Mouse (Mus musculus) MEL (cell line): ENCODE measurements around the gene Ptpn14. TPM values are rescaled to one million over a fixed set of nuclear protein-coding genes. Genes with fewer than 3 reads are reported as not detected.
A peak's percentile ranks its signal among the peaks of the same experiment; 100 is the strongest.

Source experiments
- DNase-seq: peaks from one replicate; pipeline ENCODE4 v3.0.0; 2011; ENCODE audit warnings: low read depth, low spot score
- H3K27ac ChIP-seq: 2 replicates; pipeline ENCODE4 v1.5.1; 2012; ENCODE audit warnings: low read depth, mild to moderate bottlenecking, control low read depth, low read length, moderate library complexity; ENCODE audit not compliant: control insufficient read depth
- H3K27me3 ChIP-seq, 2 experiments: fragments of 150-350 bp in 1 of 2; sonication (generic) in 1 of 2; 2 replicates each; pipeline ENCODE4 v1.6.1; 2012; ENCODE audit warnings: low read length in 2 of 2, mild to moderate bottlenecking in 2 of 2, improper control_type of control experiment in 1 of 2, moderate library complexity in 1 of 2; ENCODE audit not compliant: insufficient read depth in 2 of 2, control insufficient read depth in 1 of 2
- H3K36me3 ChIP-seq, 2 experiments: 2 replicates each; pipeline ENCODE4 v1.6.1; 2012 to 2014; ENCODE audit warnings: low read length in 2 of 2, improper control_type of control experiment in 1 of 2, inconsistent platforms in 1 of 2, mild to moderate bottlenecking in 1 of 2; ENCODE audit not compliant: insufficient read depth in 2 of 2, control insufficient read depth in 1 of 2
- H3K4me1 ChIP-seq, 2 experiments: fragments of 150-350 bp in 1 of 2; sonication (generic) in 1 of 2; 2 replicates each; pipeline ENCODE4 v1.6.1; 2012; ENCODE audit warnings: low read length in 2 of 2, improper control_type of control experiment in 1 of 2, mild to moderate bottlenecking in 1 of 2; ENCODE audit not compliant: insufficient read depth in 2 of 2, control insufficient read depth in 1 of 2
- H3K4me3 ChIP-seq, 2 experiments: fragments of 150-350 bp in 1 of 2; sonication (generic) in 1 of 2; 2 replicates each; pipeline ENCODE4 v1.5.1; 2012; ENCODE audit warnings: low read depth in 2 of 2, low read length in 2 of 2, mild to moderate bottlenecking in 2 of 2, moderate library complexity in 2 of 2, control low read depth in 1 of 2, improper control_type of control experiment in 1 of 2; ENCODE audit not compliant: control insufficient read depth in 1 of 2, insufficient read depth in 1 of 2
- H3K79me2 ChIP-seq: 2 replicates; pipeline ENCODE4 v1.6.1; 2012; ENCODE audit warnings: mild to moderate bottlenecking, low read length, moderate library complexity; ENCODE audit not compliant: control insufficient read depth, poor library complexity, insufficient read depth
- H3K9ac ChIP-seq: 2 replicates; pipeline ENCODE4 v1.6.1; 2012; ENCODE audit warnings: low read depth, mild to moderate bottlenecking, control low read depth, low read length, moderate library complexity; ENCODE audit not compliant: control insufficient read depth, poor library complexity, severe bottlenecking
- H3K9me3 ChIP-seq: fragments of 150-350 bp; sonication (generic); replicated peaks from 2 replicates; pipeline ENCODE4 v1.6.1; 2012; ENCODE audit warnings: mild to moderate bottlenecking, low read length, improper control_type of control experiment, moderate library complexity; ENCODE audit not compliant: insufficient read depth
- CHD2 ChIP-seq: IDR thresholded peaks from 2 replicates; pipeline ENCODE4 v1.6.1; 2011; ENCODE audit warnings: low read length, improper control_type of control experiment
- E2F4 ChIP-seq: IDR thresholded peaks from 2 replicates; pipeline ENCODE4 v1.6.1; 2011; ENCODE audit warnings: low read depth, low read length, improper control_type of control experiment, borderline replicate concordance
- ELF1 ChIP-seq: IDR thresholded peaks from 2 replicates; pipeline ENCODE4 v1.6.1; 2014; ENCODE audit warnings: low read depth, mild to moderate bottlenecking, inconsistent platforms, low read length, improper control_type of control experiment, moderate library complexity
- EP300 ChIP-seq, 2 experiments: IDR thresholded peaks; 2 replicates each; pipeline ENCODE4 v1.6.1; 2011; ENCODE audit warnings: improper control_type of control experiment in 2 of 2, low read length in 2 of 2, low read depth in 1 of 2, mild to moderate bottlenecking in 1 of 2
- ETS1 ChIP-seq: IDR thresholded peaks from 2 replicates; pipeline ENCODE4 v1.6.1; 2012; ENCODE audit warnings: low read depth, mild to moderate bottlenecking, inconsistent platforms, low read length, improper control_type of control experiment, moderate library complexity
- GATA1 ChIP-seq: IDR thresholded peaks from 2 replicates; pipeline ENCODE4 v1.6.1; 2011; ENCODE audit warnings: low read depth, low read length, improper control_type of control experiment
- HCFC1 ChIP-seq: IDR thresholded peaks from 2 replicates; pipeline ENCODE4 v1.6.1; 2012; ENCODE audit warnings: low read depth, mild to moderate bottlenecking, inconsistent platforms, low read length, improper control_type of control experiment, moderate library complexity
- MAX ChIP-seq: IDR thresholded peaks from 2 replicates; pipeline ENCODE4 v1.6.1; 2011; ENCODE audit warnings: low read length, improper control_type of control experiment
- MAZ ChIP-seq: IDR thresholded peaks from 2 replicates; pipeline ENCODE4 v1.6.1; 2012; ENCODE audit warnings: low read depth, mild to moderate bottlenecking, inconsistent platforms, low read length, improper control_type of control experiment
- MXI1 ChIP-seq: IDR thresholded peaks from 2 replicates; pipeline ENCODE4 v1.6.1; 2011; ENCODE audit warnings: mild to moderate bottlenecking, low read depth, low read length, improper control_type of control experiment
- MYB ChIP-seq: IDR thresholded peaks from 2 replicates; pipeline ENCODE4 v1.6.1; 2011; ENCODE audit warnings: mild to moderate bottlenecking, low read depth, low read length, improper control_type of control experiment
- NELFE ChIP-seq: IDR thresholded peaks from 2 replicates; pipeline ENCODE4 v1.6.1; 2011; ENCODE audit warnings: low read depth, low read length, improper control_type of control experiment
- NRF1 ChIP-seq: IDR thresholded peaks from 2 replicates; pipeline ENCODE4 v1.6.1; 2014; ENCODE audit warnings: low read depth, mild to moderate bottlenecking, inconsistent platforms, low read length, improper control_type of control experiment, moderate library complexity; ENCODE audit not compliant: poor library complexity, insufficient read depth, severe bottlenecking
- POLR2A ChIP-seq, 2 experiments: IDR thresholded peaks; 2 replicates each; pipeline ENCODE4 v1.6.1; 2011 to 2012; ENCODE audit warnings: low read length in 2 of 2, mild to moderate bottlenecking in 2 of 2, control low read depth in 1 of 2, improper control_type of control experiment in 1 of 2, low read depth in 1 of 2, moderate library complexity in 1 of 2; ENCODE audit not compliant: control insufficient read depth in 1 of 2, insufficient read depth in 1 of 2, poor library complexity in 1 of 2
- POLR2AphosphoS2 ChIP-seq: IDR thresholded peaks from 2 replicates; pipeline ENCODE4 v1.6.1; 2011; ENCODE audit warnings: low read length, improper control_type of control experiment
- SIN3A ChIP-seq: IDR thresholded peaks from 2 replicates; pipeline ENCODE4 v1.6.1; 2012; ENCODE audit warnings: low read length, improper control_type of control experiment, inconsistent platforms
- TBP ChIP-seq: IDR thresholded peaks from 2 replicates; pipeline ENCODE4 v1.8.0; 2011; ENCODE audit warnings: low read depth, low read length, improper control_type of control experiment
- TCF12 ChIP-seq: IDR thresholded peaks from 2 replicates; pipeline ENCODE4 v1.6.1; 2014; ENCODE audit warnings: low read depth, mild to moderate bottlenecking, inconsistent platforms, low read length, improper control_type of control experiment, moderate library complexity
- ZC3H11A ChIP-seq: IDR thresholded peaks from 2 replicates; pipeline ENCODE4 v1.6.1; 2012; ENCODE audit warnings: low read depth, mild to moderate bottlenecking, inconsistent platforms, low read length, improper control_type of control experiment
- ZKSCAN1 ChIP-seq: IDR thresholded peaks from 2 replicates; pipeline ENCODE4 v1.6.1; 2012; ENCODE audit warnings: low read depth, mild to moderate bottlenecking, inconsistent platforms, low read length, improper control_type of control experiment, moderate library complexity
- ZMIZ1 ChIP-seq: IDR thresholded peaks from 2 replicates; pipeline ENCODE4 v1.6.1; 2012; ENCODE audit warnings: low read depth, mild to moderate bottlenecking, inconsistent platforms, low read length, improper control_type of control experiment, moderate library complexity
- ZNF384 ChIP-seq: IDR thresholded peaks from 2 replicates; pipeline ENCODE4 v1.6.1; 2012; ENCODE audit warnings: low read depth, mild to moderate bottlenecking, inconsistent platforms, low read length, improper control_type of control experiment
- polyA plus RNA-seq, 2 experiments: library from polyadenylated mRNA; stranded (reverse) in 1 of 2; unstranded in 1 of 2; fragments of >175 nt in 1 of 2; fragments of >200 nt in 1 of 2; gene quantifications; 2 replicates each; pipeline versions ENCODE4 v1.2.1 to v1.2.4; 2012; ENCODE audit warnings: low replicate concordance in 2 of 2, low read depth in 1 of 2; ENCODE audit not compliant: insufficient read length in 2 of 2, insufficient read depth in 1 of 2, missing spikeins in 1 of 2
- total RNA-seq: library from RNA; depleted of rRNA; stranded (reverse); fragments of 300-350 nt; gene quantifications from 2 replicates; pipeline ENCODE4 v1.2.3, GENCODE M21; 2012

The Ptpn14 gene
- total and polyA plus RNA-seq, 3 experiments: 0.62 to 1.0 TPM; not detected in 1

DNA sequence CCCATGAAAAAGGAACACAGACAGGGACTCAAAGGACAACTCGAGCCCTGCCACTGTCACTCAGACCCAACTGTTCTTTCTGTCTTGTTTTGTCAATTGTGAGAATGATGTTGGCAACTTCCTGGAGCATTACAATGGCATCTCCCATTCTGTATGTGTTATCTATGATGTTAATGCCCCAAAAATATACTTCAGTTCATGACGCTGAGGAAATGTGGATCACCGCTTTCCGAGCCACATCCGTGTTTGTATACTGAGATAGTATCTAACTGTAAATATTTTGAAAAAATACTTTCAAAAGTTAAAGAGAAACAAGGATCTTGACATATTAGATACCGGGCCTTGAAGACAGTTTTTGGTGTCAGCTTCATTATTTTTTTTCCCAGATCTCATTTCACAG lies 42.0 kb upstream of the Ptpn14 start:
- Histone ChIP-seq H3K36me3 (peaks cover 23 to 24% of the 10 kb centered on the region in 2 experiments), H3K27me3 (no peaks in the 10 kb centered on the region), H3K9me3 (no peaks in the 10 kb centered on the region), H3K27ac (peak overlapping the region; percentile 52), H3K4me3 (peak overlapping the region; percentile 55 to 85), H3K79me2 (peaks cover 17% of the 10 kb centered on the region), H3K9ac (peak overlapping the region; percentile 63), H3K4me1 (peaks cover 2 to 12% of the 10 kb centered on the region in 2 experiments; a peak in 3 of 4 replicates)
- TF ChIP-seq MXI1 (peak; percentile 54; the same call in 1 of the 2 replicates), ZMIZ1 (no peak), ELF1 (0 out of 2 replicates have a peak, but pooled peaks have one; percentile 17), GATA1 (0 out of 2 replicates have a peak, but pooled peaks have one; percentile 10), NELFE (no peak), HCFC1 (0 out of 2 replicates have a peak, but pooled peaks have one; percentile 13), SIN3A (peak; percentile 56), ETS1 (peak; percentile 63; the same call in 1 of the 2 replicates), ZKSCAN1 (no peak)
- peak; percentile 50 for DNase-seq

GRCm38 (mm10) chr1:189687654-189688387 lies 40.2 kb upstream of the Ptpn14 start, which contains the start of gene Cenpf:
Gene Cenpf (minus strand): TSS chr1:189688086.
- Histone ChIP-seq H3K9ac (peak within 1 kb of the TSS; percentile 94), H3K27me3 (no peaks in the 10 kb centered on the region), H3K9me3 (no peaks in the 10 kb centered on the region), H3K79me2 (peaks cover 17% of the 10 kb centered on the region), H3K4me1 (peaks cover 2 to 12% of the 10 kb centered on the region in 2 experiments; a peak in 3 of 4 replicates), H3K36me3 (peaks cover 11 to 23% of the 10 kb centered on the region in 2 experiments), H3K4me3 (peak within 1 kb of the TSS; percentile 89 to 95), H3K27ac (peak within 1 kb of the TSS; percentile 50; the same call in 1 of the 2 replicates)
- peak; percentile 98 for DNase-seq
- TF ChIP-seq MAZ (peak; percentile 70; the same call in 1 of the 2 replicates), POLR2AphosphoS2 (peak; percentile 75; the same call in 1 of the 2 replicates), TCF12 (peak; percentile 61; the same call in 1 of the 2 replicates), ZMIZ1 (peak; percentile 81; the same call in 1 of the 2 replicates), ZNF384 (no peak), EP300 (IDR thresholded peaks at IDR 0.05; ENCODE audit: low read depth in 1 of 2, low read length in 2 of 2) (no peak), MYB (0 out of 2 replicates have a peak, but pooled peaks have one; percentile 14), NRF1 (peak; percentile 86), POLR2A (IDR thresholded peaks at IDR 0.05; ENCODE audit: control insufficient read depth in 1 of 2, insufficient read depth in 1 of 2, low read depth in 1 of 2, low read length in 2 of 2, poor library complexity in 1 of 2) (peak; percentile 56 to 83), MAX (peak; percentile 70), NELFE (peak; percentile 82), ZC3H11A (no peak), MXI1 (peak; percentile 94), E2F4 (peak; percentile 69; the same call in 1 of the 2 replicates), SIN3A (peak; percentile 98), TBP (peak; percentile 35), ETS1 (no peak), HCFC1 (peak; percentile 79), CHD2 (no peak)
